Mouse (Mus musculus): Measurements from ENCODE around the gene Krr1. TPM values are rescaled to one million over a fixed set of nuclear protein-coding genes. Genes with fewer than 3 reads are reported as not detected.

The Krr1 gene
- total and polyA plus RNA-seq, 3 experiments = 66.3 to 84.9 (median 67.2) TPM

DNA sequence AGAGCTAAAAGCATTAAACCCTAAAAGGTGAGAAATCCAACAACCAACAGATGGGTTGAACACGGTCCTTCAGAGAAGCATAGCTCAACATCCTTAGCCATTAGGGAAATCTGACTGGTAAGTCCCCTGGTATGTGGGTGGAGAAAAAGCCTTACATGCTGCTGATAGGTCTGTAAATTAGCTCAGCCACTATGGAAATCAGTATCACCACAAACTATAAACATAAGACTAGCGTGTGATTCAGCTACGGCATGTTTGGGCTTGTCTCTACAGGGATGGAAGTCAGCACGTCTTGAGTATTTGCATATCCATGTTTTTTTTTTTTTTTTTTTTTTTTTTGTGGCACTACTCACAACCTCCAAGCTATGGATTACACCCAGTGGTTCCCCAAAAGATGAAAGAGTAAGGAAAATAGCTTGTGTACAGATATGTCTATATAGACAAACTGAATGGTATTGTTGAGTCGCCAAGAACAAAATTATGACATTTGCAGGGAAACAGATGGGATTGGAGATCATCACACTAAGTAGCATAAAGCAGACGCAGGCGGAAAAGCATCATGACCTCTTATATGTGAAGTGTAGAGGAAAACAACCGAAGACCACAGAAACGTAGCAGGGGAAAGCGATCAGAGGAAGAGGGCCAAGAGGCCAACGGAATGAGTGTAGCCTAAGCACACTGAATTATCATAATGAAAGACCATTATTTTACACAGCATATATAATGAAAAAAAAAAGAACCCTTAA, 23.5 kb downstream of the Krr1 start:
- no peak for DNase-seq (ENCODE audit: low read depth, low spot score)
- TF ChIP-seq TAL1 (IDR thresholded peaks at IDR 0.05; ENCODE audit: low read length) = no peak
- TF ChIP-seq NRF1 (IDR thresholded peaks at IDR 0.05; ENCODE audit: insufficient read depth, low read depth, low read length, poor library complexity, severe bottlenecking) = no peak
- TF ChIP-seq MAZ (IDR thresholded peaks at IDR 0.05; ENCODE audit: low read depth, low read length) = no peak
- no peak for TF ChIP-seq RCOR1 (IDR thresholded peaks at IDR 0.05; ENCODE audit: low read depth, low read length)
- TF ChIP-seq ZMIZ1 (IDR thresholded peaks at IDR 0.05; ENCODE audit: low read depth, low read length) = no peak
- TF ChIP-seq MAX (IDR thresholded peaks at IDR 0.05; ENCODE audit: low read length) = no peak
- TF ChIP-seq HCFC1 (IDR thresholded peaks at IDR 0.05; ENCODE audit: low read depth, low read length) = no peak
- TF ChIP-seq CHD2 (IDR thresholded peaks at IDR 0.05; ENCODE audit: low read length) = no peak
- TF ChIP-seq POLR2A (IDR thresholded peaks at IDR 0.05; ENCODE audit: control insufficient read depth in 1 of 2, insufficient read depth in 1 of 2, low read depth in 1 of 2, low read length in 2 of 2, poor library complexity in 1 of 2) = no peak
- TF ChIP-seq ZKSCAN1 (IDR thresholded peaks at IDR 0.05; ENCODE audit: low read depth, low read length) = no peak
- TF ChIP-seq BHLHE40 (IDR thresholded peaks at IDR 0.05; ENCODE audit: borderline replicate concordance, low read depth, low read length) = no peak
- TF ChIP-seq POLR2AphosphoS2 (IDR thresholded peaks at IDR 0.05; ENCODE audit: low read length) = no peak
- no peak for TF ChIP-seq CTCF (IDR thresholded peaks at IDR 0.05 in 2 of 3, conservative IDR thresholded peaks at IDR 0.05 in 1 of 3; ENCODE audit: control insufficient read depth in 1 of 3, insufficient read depth in 1 of 3, low read depth in 2 of 3, low read length in 3 of 3, poor library complexity in 1 of 3, severe bottlenecking in 1 of 3)
- H3K27me3 ChIP-seq (ENCODE audit: control insufficient read depth in 1 of 2, insufficient read depth in 2 of 2, low read length in 2 of 2) = no peaks in the 10 kb centered on the region
- H3K36me3 ChIP-seq (ENCODE audit: control insufficient read depth in 1 of 2, insufficient read depth in 2 of 2, low read length in 2 of 2) = peaks cover 0 to 8% of the 10 kb centered on the region in 2 experiments; a peak in 2 of 4 replicates
- no peaks in the 10 kb centered on the region for H3K9me3 ChIP-seq (replicated peaks; ENCODE audit: insufficient read depth, low read length)
- H3K27ac ChIP-seq (ENCODE audit: control insufficient read depth, low read depth, low read length) = no peak overlapping the region
- H3K4me1 ChIP-seq (ENCODE audit: control insufficient read depth in 1 of 2, insufficient read depth in 2 of 2, low read length in 2 of 2) = peaks cover 3 to 11% of the 10 kb centered on the region in 2 experiments
- no peaks in the 10 kb centered on the region for H3K79me2 ChIP-seq (ENCODE audit: control insufficient read depth, insufficient read depth, low read length, poor library complexity)
- no peak overlapping the region for H3K4me3 ChIP-seq (ENCODE audit: control insufficient read depth in 1 of 2, insufficient read depth in 1 of 2, low read depth in 2 of 2, low read length in 2 of 2)
- H3K9ac ChIP-seq (ENCODE audit: control insufficient read depth, low read depth, low read length, poor library complexity, severe bottlenecking) = no peak overlapping the region

DNA sequence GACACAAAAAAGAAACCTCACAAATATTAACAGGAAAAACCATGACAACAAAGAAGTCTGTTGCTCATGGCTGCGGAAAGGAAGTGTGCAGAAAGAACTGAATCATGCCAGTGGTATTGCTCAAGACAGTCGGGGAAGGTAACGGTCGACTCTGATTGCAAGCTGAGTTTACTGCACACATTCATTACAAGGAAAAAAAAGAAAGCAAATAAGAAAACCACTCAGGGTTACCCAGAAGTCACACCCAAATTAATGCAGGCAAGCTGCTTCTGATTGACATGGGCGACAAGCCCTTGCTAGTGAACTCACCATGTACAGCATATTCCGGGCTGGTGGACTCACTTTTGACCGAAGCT, 24.1 kb downstream of the Krr1 start:
- no peak for TF ChIP-seq ZMIZ1 (IDR thresholded peaks at IDR 0.05; ENCODE audit: low read depth, low read length)
- no peak for TF ChIP-seq USF2 (IDR thresholded peaks at IDR 0.05; ENCODE audit: borderline replicate concordance in 1 of 2, insufficient read depth in 1 of 2, low read depth in 1 of 2, low read length in 2 of 2)
- no peak for TF ChIP-seq ZC3H11A (IDR thresholded peaks at IDR 0.05; ENCODE audit: low read depth, low read length)
- no peak for TF ChIP-seq POLR2AphosphoS5 (IDR thresholded peaks at IDR 0.05; ENCODE audit: borderline replicate concordance, low read depth, low read length)
- no peak for TF ChIP-seq MYC (IDR thresholded peaks at IDR 0.05; ENCODE audit: low read depth, low read length)
- no peak for TF ChIP-seq TCF12 (IDR thresholded peaks at IDR 0.05; ENCODE audit: low read depth, low read length)
- no peak for TF ChIP-seq GABPA (IDR thresholded peaks at IDR 0.05; ENCODE audit: low read depth, low read length)
- no peak for TF ChIP-seq MAX (IDR thresholded peaks at IDR 0.05; ENCODE audit: low read length)
- TF ChIP-seq NRF1 (IDR thresholded peaks at IDR 0.05; ENCODE audit: insufficient read depth, low read depth, low read length, poor library complexity, severe bottlenecking) = no peak
- no peak for TF ChIP-seq SMC3 (IDR thresholded peaks at IDR 0.05; ENCODE audit: low read depth, low read length)
- no peak for TF ChIP-seq UBTF (IDR thresholded peaks at IDR 0.05; ENCODE audit: borderline replicate concordance, insufficient read depth, low read depth, low read length)
- TF ChIP-seq TAL1 (IDR thresholded peaks at IDR 0.05; ENCODE audit: low read length) = no peak
- TF ChIP-seq ETS1 (IDR thresholded peaks at IDR 0.05; ENCODE audit: low read depth, low read length) = no peak
- no peak for TF ChIP-seq GATA1 (IDR thresholded peaks at IDR 0.05; ENCODE audit: low read depth, low read length)
- DNase-seq (ENCODE audit: low read depth, low spot score) = no peak
- H3K4me1 ChIP-seq (ENCODE audit: control insufficient read depth in 1 of 2, insufficient read depth in 2 of 2, low read length in 2 of 2) = peaks cover 6 to 14% of the 10 kb centered on the region in 2 experiments

More for the DNA sequence above, 24.1 kb downstream of the Krr1 start:
- H3K9ac ChIP-seq (ENCODE audit: control insufficient read depth, low read depth, low read length, poor library complexity, severe bottlenecking) = no peak overlapping the region
- no peaks in the 10 kb centered on the region for H3K79me2 ChIP-seq (ENCODE audit: control insufficient read depth, insufficient read depth, low read length, poor library complexity)
- no peak overlapping the region for H3K27ac ChIP-seq (ENCODE audit: control insufficient read depth, low read depth, low read length)
- no peak overlapping the region for H3K4me3 ChIP-seq (ENCODE audit: control insufficient read depth in 1 of 2, insufficient read depth in 1 of 2, low read depth in 2 of 2, low read length in 2 of 2)
- no peaks in the 10 kb centered on the region for H3K9me3 ChIP-seq (replicated peaks; ENCODE audit: insufficient read depth, low read length)
- peaks cover 0 to 11% of the 10 kb centered on the region in 2 experiments; a peak in 2 of 4 replicates for H3K36me3 ChIP-seq (ENCODE audit: control insufficient read depth in 1 of 2, insufficient read depth in 2 of 2, low read length in 2 of 2)
- no peaks in the 10 kb centered on the region for H3K27me3 ChIP-seq (ENCODE audit: control insufficient read depth in 1 of 2, insufficient read depth in 2 of 2, low read length in 2 of 2)
